Mouse (Mus musculus) hindbrain, embryonic 14.5 days (tissue): ENCODE data around the gene Musk. TPM values are rescaled to one million over a fixed set of nuclear protein-coding genes. Genes with fewer than 3 reads are reported as not detected.
"Not testable (repeated sequence)": the region's sequence is repeated elsewhere in the genome, so short reads cannot be mapped to it uniquely, and the experiment has no call there.

Source experiments
- ATAC-seq: fragments of 200-750 bp; cut with Nextera tagmentation; 2 replicates; pipeline ENCODE4 v1.8.0; 2017; ENCODE audit warnings: moderate number of reproducible peaks, mild to moderate bottlenecking, moderate TSS enrichment, moderate library complexity; ENCODE audit not compliant: low FRiP score
- DNase-seq: peaks from one replicate; pipeline ENCODE4 v3.0.0-alpha.2; 2015; ENCODE audit warnings: low spot score
- H3K27ac ChIP-seq: fragments of 300-500 bp; sonication (generic); 2 replicates; pipeline ENCODE4 v1.5.1; 2014; ENCODE audit warnings: mild to moderate bottlenecking, moderate library complexity
- H3K27me3 ChIP-seq: fragments of 300-500 bp; sonication (generic); 2 replicates; pipeline ENCODE4 v1.6.1; 2014; ENCODE audit warnings: mild to moderate bottlenecking, low read length, mixed read lengths; ENCODE audit not compliant: control insufficient read depth, insufficient read depth
- H3K36me3 ChIP-seq: fragments of 300-500 bp; sonication (generic); replicated peaks from 2 replicates; pipeline ENCODE4 v1.6.1; 2014; ENCODE audit not compliant: control insufficient read depth, insufficient read depth
- H3K4me1 ChIP-seq: fragments of 300-500 bp; sonication (generic); replicated peaks from 2 replicates; pipeline ENCODE4 v1.6.1; 2014; ENCODE audit warnings: antibody characterized with exemption, low read length, mixed read lengths; ENCODE audit not compliant: control insufficient read depth, insufficient read depth
- H3K4me2 ChIP-seq: fragments of 300-500 bp; sonication (generic); replicated peaks from 2 replicates; pipeline ENCODE4 v1.6.1; 2014; ENCODE audit warnings: mild to moderate bottlenecking, moderate library complexity
- H3K4me3 ChIP-seq: fragments of 300-500 bp; sonication (generic); replicated peaks from 2 replicates; pipeline ENCODE4 v1.5.1; 2014; ENCODE audit warnings: mild to moderate bottlenecking, low read length
- H3K9ac ChIP-seq: fragments of 300-500 bp; sonication (generic); 2 replicates; pipeline ENCODE4 v1.6.1; 2014
- H3K9me3 ChIP-seq: fragments of 300-500 bp; sonication (generic); 2 replicates; pipeline ENCODE4 v1.6.1; 2016; ENCODE audit warnings: low read length; ENCODE audit not compliant: control insufficient read depth
- WGBS: fragments of 180-500 bp; shearing (Covaris S2); extraction: QIAGEN DNeasy Blood & Tissue Kit; methylation state at CpG from one replicate; pipeline ENCODE4 v1.1.7; 2014; 5-methylcytosine and 5-hydroxymethylcytosine counted together
- polyA plus RNA-seq: library from polyadenylated mRNA; unstranded; fragments of >200 nt; fragmentation: Nextera tagmentation; extraction: Ambion mirVana; gene quantifications from 2 replicates; pipeline ENCODE4 v1.2.1, GENCODE M21; 2014

The Musk gene
- polyA plus RNA-seq = 0.05 TPM in 1 of 2 replicates, not detected in the other

- WGBS = 78% methylated on average over 11 of the region's 11 CpGs
- Histone ChIP-seq H3K9ac (no peak within 1 kb of the TSS), H3K27ac (no peak within 1 kb of the TSS), H3K4me1 (no peaks in the 10 kb centered on the region), H3K36me3 (no peaks in the 10 kb centered on the region), H3K4me2 (no peak within 1 kb of the TSS), H3K9me3 (no peaks in the 10 kb centered on the region), H3K27me3 (no peaks in the 10 kb centered on the region), H3K4me3 (no peak within 1 kb of the TSS)
- DNase-seq (no peak), ATAC-seq (no peak)
These were observed at the start of gene Musk for GRCm38 (mm10) chr4:58285687-58286086. Gene Musk, plus strand, starts transcription at chr4:58285960.

GRCm38 (mm10) chr4:58240416-58240815 is 45.3 kb upstream of the Musk start:
- no peak for ATAC-seq

GRCm38 (mm10) chr4:58245544-58245943 is 40.2 kb upstream of the Musk start:
- Histone ChIP-seq H3K4me3 (no peak overlapping the region), H3K4me1 (no peaks in the 10 kb centered on the region), H3K27ac (no peak overlapping the region), H3K27me3 (no peaks in the 10 kb centered on the region), H3K9ac (no peak overlapping the region), H3K4me2 (no peak overlapping the region), H3K36me3 (no peaks in the 10 kb centered on the region), H3K9me3 (no peaks in the 10 kb centered on the region)
- DNase-seq (no peak), ATAC-seq (no peak)
- 95% methylated on average over 1 of the region's 1 CpGs for WGBS

More at GRCm38 (mm10) chr4:58240416-58240815, 45.3 kb upstream of the Musk start:
- WGBS = 86% methylated on average over 7 of the region's 7 CpGs
- H3K9me3 ChIP-seq = no peaks in the 10 kb centered on the region
- DNase-seq = no peak
- no peak overlapping the region for H3K9ac ChIP-seq
- H3K4me1 ChIP-seq = no peaks in the 10 kb centered on the region
- no peaks in the 10 kb centered on the region for H3K36me3 ChIP-seq
- no peaks in the 10 kb centered on the region for H3K27me3 ChIP-seq
- H3K4me3 ChIP-seq = no peak overlapping the region
- H3K4me2 ChIP-seq = no peak overlapping the region
- H3K27ac ChIP-seq = no peak overlapping the region

GRCm38 (mm10) chr4:58252381-58252780 is 33.4 kb upstream of the Musk start:
- WGBS = 88% methylated on average over 3 of the region's 3 CpGs
- Histone ChIP-seq H3K36me3 (no peaks in the 10 kb centered on the region), H3K27me3 (no peaks in the 10 kb centered on the region), H3K4me1 (no peaks in the 10 kb centered on the region), H3K9me3 (no peaks in the 10 kb centered on the region), H3K9ac (no peak overlapping the region), H3K27ac (no peak overlapping the region), H3K4me3 (no peak overlapping the region), H3K4me2 (no peak overlapping the region)
- no peak for ATAC-seq
- DNase-seq = no peak

GRCm38 (mm10) chr4:58253410-58253809 is 32.4 kb upstream of the Musk start:
- Histone ChIP-seq H3K4me1 (no peaks in the 10 kb centered on the region), H3K4me2 (no peak overlapping the region), H3K9ac (no peak overlapping the region), H3K27me3 (no peaks in the 10 kb centered on the region), H3K9me3 (no peaks in the 10 kb centered on the region), H3K36me3 (no peaks in the 10 kb centered on the region), H3K4me3 (no peak overlapping the region), H3K27ac (no peak overlapping the region)
- DNase-seq (peak; percentile 87), ATAC-seq (no peak)
- WGBS = 41% methylated on average over 5 of the region's 5 CpGs

- not testable (repeated sequence) for H3K4me2 ChIP-seq, H3K9me3 ChIP-seq, H3K27me3 ChIP-seq, H3K9ac ChIP-seq, ATAC-seq, H3K27ac ChIP-seq, H3K4me3 ChIP-seq, H3K4me1 ChIP-seq, DNase-seq, H3K36me3 ChIP-seq
- 94% methylated on average over 21 of the region's 21 CpGs for WGBS
These were observed 25.0 kb upstream of the Musk start for GRCm38 (mm10) chr4:58260767-58261166.

GRCm38 (mm10) chr4:58266294-58266693 is 19.5 kb upstream of the Musk start:
- Histone ChIP-seq H3K27me3 (no peaks in the 10 kb centered on the region), H3K27ac (no peak overlapping the region), H3K4me1 (no peaks in the 10 kb centered on the region), H3K9ac (no peak overlapping the region), H3K4me3 (no peak overlapping the region), H3K9me3 (no peaks in the 10 kb centered on the region), H3K4me2 (no peak overlapping the region), H3K36me3 (no peaks in the 10 kb centered on the region)
- DNase-seq = peak; percentile 78
- ATAC-seq = peak; percentile 53; the same call in 1 of the 2 replicates
- WGBS = 59% methylated on average over 7 of the region's 7 CpGs

GRCm38 (mm10) chr4:58268897-58269542 is 16.7 kb upstream of the Musk start:
- ATAC-seq (no peak), DNase-seq (no peak)
- Histone ChIP-seq H3K4me1 (no peaks in the 10 kb centered on the region), H3K4me2 (no peak overlapping the region), H3K27ac (no peak overlapping the region), H3K27me3 (no peaks in the 10 kb centered on the region), H3K9me3 (no peaks in the 10 kb centered on the region), H3K36me3 (no peaks in the 10 kb centered on the region), H3K9ac (no peak overlapping the region), H3K4me3 (no peak overlapping the region)
- WGBS = 74% methylated on average over 4 of the region's 4 CpGs

GRCm38 (mm10) chr4:58269961-58270360 is 15.8 kb upstream of the Musk start:
- 98% methylated on average over 2 of the region's 2 CpGs for WGBS
- ATAC-seq (no peak), DNase-seq (no peak)
- Histone ChIP-seq H3K4me1 (no peaks in the 10 kb centered on the region), H3K27ac (no peak overlapping the region), H3K9ac (no peak overlapping the region), H3K4me2 (no peak overlapping the region), H3K9me3 (no peaks in the 10 kb centered on the region), H3K4me3 (no peak overlapping the region), H3K36me3 (no peaks in the 10 kb centered on the region), H3K27me3 (no peaks in the 10 kb centered on the region)

GRCm38 (mm10) chr4:58270956-58271355 is 14.8 kb upstream of the Musk start:
- Histone ChIP-seq H3K9me3 (no peaks in the 10 kb centered on the region), H3K36me3 (no peaks in the 10 kb centered on the region), H3K9ac (no peak overlapping the region), H3K4me1 (no peaks in the 10 kb centered on the region), H3K27ac (no peak overlapping the region), H3K4me3 (no peak overlapping the region), H3K4me2 (no peak overlapping the region), H3K27me3 (no peaks in the 10 kb centered on the region)
- 92% methylated on average over 1 of the region's 1 CpGs for WGBS
- no peak for DNase-seq
- no peak for ATAC-seq
